Mouse (Mus musculus) frontal cortex, adult (tissue): ENCODE data around the gene Gng11.

Source experiments
- ATAC-seq: cut with Nextera tagmentation; 2 replicates; pipeline ENCODE4 v1.9.2; 2017; ENCODE audit warnings: mild to moderate bottlenecking, moderate library complexity, mixed read lengths; ENCODE audit not compliant: low TSS enrichment

Gng11 gene

DNA sequence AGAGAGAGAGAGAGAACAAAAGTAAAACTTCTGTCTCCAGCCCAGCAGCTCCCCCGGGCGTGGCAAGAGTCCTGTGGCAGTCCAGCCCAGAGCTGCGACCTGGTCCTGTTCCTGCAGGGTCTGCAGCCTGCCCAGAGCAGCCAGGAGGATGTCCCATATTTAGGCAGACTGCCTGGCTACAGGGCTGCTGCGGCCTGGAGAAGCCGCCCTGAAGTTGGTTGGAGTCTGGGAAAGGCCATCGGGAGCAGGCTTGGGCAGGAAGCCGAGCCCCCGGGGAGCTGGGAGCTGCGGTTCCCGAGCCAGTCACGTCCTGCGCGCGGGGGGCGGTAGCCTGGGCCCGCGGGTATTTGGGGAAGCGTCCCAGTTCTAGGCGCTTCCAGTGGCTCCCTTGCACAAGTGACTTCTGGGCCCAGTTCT lies at the start of gene Gng11:
Gng11 (plus strand) TSS at position 15 of the 417 bp plus-strand sequence.
- peak; percentile 60 for ATAC-seq

GRCm38 (mm10) chr6:3954969-3955368 lies 48.7 kb upstream of the Gng11 start:
- no peak for ATAC-seq

- ATAC-seq = no peak
Observed at GRCm38 (mm10) chr6:3967676-3968626, 35.8 kb upstream of the Gng11 start.

- no peak for ATAC-seq
Observed at GRCm38 (mm10) chr6:3973679-3974078, 30.0 kb upstream of the Gng11 start.

GRCm38 (mm10) chr6:3982661-3983284 lies 20.9 kb upstream of the Gng11 start:
- ATAC-seq = no peak

- ATAC-seq = no peak
Observed at GRCm38 (mm10) chr6:3988750-3989149, 15.0 kb upstream of the Gng11 start, which contains the start of gene Tfpi2. TSS of gene Tfpi2 (minus strand) at chr6:3988919.

GRCm38 (mm10) chr6:3993492-3993891 lies 10.2 kb upstream of the Gng11 start, which contains the start of gene Gngt1:
TSS of gene Gngt1 (plus strand) at chr6:3993792.
- ATAC-seq = no peak

DNA sequence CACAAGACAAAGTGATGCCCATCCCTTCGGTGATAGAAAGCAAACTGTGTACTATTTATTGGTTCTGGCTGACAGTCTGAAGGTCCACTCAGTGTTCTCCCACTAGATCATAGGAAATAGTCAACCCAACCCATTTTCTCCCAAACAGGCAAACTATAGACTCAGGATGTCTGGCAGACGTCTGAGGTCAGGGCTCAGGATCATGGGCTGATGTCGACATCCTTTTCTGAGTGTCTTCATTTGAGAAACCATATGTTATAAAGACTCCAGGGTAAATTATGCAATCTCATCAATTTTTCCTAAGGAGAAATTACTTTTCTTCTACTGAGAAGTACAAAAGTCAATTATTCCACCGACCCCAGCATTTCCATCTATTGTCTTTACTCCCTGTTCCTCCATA lies 5.6 kb upstream of the Gng11 start:
- ATAC-seq = no peak

DNA sequence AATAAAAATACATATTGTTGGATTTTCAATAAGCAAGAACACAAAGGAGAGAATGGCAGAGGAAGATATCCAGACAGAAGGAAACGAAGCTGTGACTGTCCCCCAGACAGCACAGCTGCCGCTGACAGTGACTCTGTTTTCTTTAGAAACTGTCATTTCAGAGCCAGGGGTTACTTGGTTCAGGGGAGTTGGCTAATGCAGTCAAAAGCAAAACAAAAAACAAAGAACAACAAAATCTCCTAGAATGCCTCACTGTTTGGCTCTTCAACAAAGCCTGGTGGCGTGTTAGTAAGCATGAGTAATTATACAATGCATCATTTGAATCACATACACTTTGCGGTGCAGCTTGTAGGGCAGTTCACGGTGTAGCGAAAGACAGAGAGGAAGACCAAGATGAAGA lies 4.4 kb upstream of the Gng11 start:
- ATAC-seq = peak; percentile 58

GRCm38 (mm10) chr6:4000716-4001115 lies 3.0 kb upstream of the Gng11 start:
- no peak for ATAC-seq

GRCm38 (mm10) chr6:4003445-4003844 lies 259 bp upstream of the Gng11 start:
- no peak for ATAC-seq

DNA sequence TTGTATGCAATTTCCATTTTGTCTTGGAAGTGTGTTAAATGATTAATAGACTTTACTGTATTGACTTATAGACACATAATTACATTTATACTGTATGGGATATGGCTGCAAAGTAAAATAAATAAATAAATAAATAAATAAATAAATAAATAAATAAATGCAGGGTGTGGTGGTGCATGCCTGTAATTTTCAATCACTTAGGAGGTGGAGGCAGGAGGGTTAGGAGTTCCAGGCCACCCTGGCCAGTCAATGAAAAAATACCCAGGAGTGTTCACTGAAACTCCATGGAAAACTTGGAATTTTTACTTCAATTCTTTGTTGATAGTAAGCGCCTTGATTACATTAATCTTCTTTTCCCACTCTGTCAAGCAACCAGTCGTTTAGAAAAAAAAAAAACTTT lies 1.1 kb downstream of the Gng11 start:
- no peak for ATAC-seq

DNA sequence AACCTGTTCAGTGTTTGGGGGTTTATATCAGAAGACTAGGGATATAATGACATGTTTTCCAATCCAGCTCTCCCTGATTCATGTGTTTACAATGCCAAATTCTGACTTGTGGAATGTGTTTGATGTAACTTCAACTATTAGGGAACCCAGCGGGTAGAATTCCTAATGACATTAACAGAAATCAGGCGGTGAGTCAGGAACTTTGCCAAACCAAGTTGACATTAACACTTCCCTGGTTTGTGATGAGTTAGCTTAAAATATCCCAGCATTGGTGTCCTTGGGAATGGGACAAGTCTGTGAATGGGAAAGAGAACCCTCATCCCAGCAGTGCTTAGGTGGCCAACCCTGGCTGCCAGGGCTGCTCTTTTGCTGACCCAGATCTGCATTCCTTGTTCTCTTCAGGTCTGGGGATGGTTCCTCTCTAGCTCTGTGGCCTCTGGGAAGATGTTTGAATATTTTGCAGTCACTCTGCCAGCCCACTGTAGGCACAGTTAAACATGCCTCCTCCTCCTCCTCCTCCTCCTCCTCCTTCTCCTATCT lies 4.9 kb downstream of the Gng11 start:
- ATAC-seq = no peak

DNA sequence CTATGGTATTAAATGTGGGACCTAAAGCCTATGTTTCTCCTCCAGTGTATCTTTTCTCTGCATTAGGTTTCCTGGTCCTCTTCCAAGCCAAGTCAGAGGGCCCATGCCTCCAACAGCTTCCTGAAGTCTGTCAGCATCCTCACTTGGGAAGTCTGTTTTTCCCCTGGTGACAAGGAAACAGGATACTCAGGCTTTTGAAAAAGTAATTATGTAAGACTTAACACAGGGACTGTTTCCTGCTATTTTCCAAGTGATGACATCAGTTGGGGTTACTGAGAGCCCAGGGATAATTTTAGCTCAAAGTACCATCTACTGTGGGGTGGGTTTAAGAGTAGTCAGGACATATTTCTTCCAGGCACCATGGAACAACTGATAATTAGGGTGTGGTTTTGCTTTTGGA lies 5.8 kb downstream of the Gng11 start:
- ATAC-seq = no peak

DNA sequence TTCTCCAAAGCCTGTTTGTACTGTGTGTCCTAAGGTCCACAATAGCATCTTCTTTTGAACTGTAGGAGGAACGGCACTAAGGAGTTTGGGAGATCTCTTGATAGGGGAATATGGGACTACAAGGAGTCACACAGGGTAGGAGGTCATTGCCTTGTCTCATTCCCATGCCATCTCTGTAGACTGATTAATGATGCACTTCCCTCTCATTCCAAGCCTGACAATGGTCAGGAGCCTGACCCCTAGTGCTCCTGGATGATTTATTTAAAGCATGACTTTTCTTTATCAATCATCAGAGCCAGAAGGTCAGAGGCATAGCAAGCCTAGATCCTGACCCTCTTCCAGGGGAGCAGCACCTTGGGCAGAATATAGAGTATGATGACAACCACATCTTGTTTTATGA lies 18.9 kb downstream of the Gng11 start:
- no peak for ATAC-seq

DNA sequence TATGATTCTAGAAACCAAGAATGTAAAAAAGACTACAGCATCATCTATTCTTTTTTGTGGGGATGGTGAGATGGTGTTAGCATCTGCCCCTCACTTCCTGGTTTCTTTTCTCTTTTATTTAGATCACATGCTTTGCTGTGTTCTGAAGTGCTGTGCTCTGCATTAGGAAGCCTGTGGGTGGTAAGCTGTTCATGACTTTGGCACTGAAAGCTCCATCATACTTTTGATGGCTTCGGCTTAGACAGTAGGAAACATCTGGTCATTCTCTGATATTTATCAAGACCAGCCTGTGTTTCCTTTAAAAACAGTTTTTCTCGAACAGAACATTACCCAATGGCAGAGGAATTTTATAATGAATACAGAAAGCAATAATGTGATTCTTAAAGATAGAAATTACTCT lies 22.7 kb downstream of the Gng11 start:
- ATAC-seq = no peak

DNA sequence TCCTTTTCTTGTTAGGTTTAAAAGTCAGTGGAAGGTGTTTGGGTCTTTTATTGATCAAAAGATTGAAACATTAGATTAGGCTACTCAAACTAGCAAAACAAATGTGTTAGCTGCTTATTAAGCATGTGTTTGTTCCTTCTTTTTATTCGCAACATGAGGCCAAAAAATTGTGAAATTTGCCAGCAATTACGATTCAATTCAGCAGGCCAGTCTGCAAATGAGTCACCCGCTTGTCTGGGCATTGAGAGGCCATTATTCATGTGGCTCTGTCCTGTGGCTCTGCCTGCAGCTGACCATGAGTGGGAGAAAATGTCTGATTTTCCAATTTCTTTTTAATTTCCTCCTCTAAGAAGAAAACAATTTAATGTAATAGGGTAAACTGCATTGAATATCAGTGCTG lies 27.3 kb downstream of the Gng11 start:
- ATAC-seq = no peak

DNA sequence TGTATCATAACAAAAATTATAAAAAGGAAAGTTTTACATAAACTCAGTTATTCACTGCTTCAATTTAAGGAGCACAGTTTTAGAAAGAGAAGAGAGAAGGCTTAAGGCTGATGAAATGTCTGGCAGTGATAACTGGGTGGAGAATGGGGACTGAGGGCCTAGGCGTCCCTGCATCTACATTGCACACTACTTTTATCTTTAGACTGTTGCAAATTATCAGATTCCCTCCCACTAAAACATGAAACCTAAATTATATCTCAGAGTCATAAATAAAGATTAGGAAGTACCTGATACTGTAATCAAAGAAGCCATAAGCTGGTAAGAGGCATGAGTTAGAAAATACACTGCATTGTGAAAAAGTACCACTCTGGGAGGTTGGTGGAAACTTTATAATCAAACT lies 38.1 kb downstream of the Gng11 start:
- no peak for ATAC-seq

DNA sequence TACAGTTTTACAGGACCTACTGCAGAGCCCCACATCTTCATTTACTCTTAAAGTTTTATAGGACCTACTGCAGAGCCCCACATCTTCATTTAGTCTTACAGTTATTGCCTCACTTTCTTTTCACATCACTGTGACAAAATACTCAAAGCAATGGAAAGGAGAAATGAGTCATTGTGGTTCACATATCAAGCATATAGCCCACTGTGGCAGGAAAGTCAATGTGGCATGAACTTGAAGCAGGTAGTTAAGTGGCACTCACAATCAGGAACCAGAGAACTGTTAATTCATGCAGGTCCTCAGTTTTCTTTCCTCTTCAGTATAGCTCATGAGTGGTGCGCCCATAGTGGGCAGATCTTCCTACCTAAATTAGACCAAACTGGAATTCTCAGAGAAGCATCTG lies 43.5 kb downstream of the Gng11 start:
- ATAC-seq = no peak

DNA sequence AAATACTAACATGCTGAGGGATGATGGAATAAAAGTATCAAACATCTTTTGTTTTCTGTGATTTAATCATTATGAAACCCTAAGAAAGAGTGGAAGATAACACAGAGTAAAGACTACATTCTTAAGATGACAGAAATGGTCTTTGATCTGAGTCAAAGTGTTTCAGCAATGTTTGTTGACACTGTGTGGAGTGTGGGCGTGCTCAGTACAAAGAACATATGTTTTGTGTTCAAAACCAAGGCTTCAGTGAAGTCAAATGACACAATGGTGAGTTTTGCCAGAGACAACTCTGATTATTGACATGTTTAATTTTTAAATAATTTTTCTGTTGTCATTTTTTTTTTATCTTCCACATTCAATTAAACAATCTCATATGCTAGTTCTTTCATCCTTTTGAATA lies 49.1 kb downstream of the Gng11 start:
- no peak for ATAC-seq

GRCm38 (mm10) chr6:4054387-4054786 lies 50.7 kb downstream of the Gng11 start:
- no peak for ATAC-seq
